Mouse (Mus musculus): Measurements from ENCODE around the gene C8a.

DNA sequence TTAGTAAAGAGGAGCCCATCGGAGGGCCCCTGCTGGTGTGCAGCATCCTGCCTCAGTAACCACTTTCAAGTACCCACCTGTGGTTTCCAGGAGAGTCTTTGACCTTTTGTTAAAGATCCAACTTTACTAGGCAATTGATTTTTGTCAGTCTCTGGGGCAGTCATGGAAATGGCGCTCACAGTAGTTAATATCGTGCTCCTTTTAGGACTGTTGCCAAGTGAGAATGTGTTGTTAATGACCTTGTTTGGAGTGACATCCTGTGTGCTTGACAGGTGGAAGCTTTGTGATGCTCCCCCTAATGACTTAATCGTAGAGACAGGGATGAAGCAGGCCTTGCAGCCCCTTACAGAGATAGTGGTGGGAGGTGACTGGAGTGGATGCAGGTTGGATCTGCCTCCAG, 105.9 kb downstream of the C8a start:
- TF ChIP-seq CTCF (IDR thresholded peaks at IDR 0.05; ENCODE audit: low read depth) (no peak), EP300 (IDR thresholded peaks at IDR 0.05; ENCODE audit: low read depth) (no peak)
